In genomic region chr8:112191846-112192245, GRCm38 (mm10) we compare ENCODE assay signal across 9 mouse cellular contexts.
DNase-seq lines count a peak whose midpoint lies in the region; TF ChIP-seq lines count a peak whose summit lies in the region.
"Had no signal": no experiment of that assay in that cellular context is flagged by ENCODE, and none has a peak within 500 bp of the region (broad histone marks: within the 10 kb centered on the region; RNA-seq: fewer than 3 reads in every experiment).

No protein-coding gene starts in this region.

- no peak overlapping the region for H3K4me3 ChIP-seq in gastrocnemius, adult 2 months
- H3K4me3 ChIP-seq: embryonic facial prominence, embryonic 10.5 days had no signal

- intact Hi-C loops in gastrocnemius, adult 2 months (cut with DNase I): no loop called here

- no peak overlapping the region for H3K27ac ChIP-seq in gastrocnemius, adult 2 months
- H3K27ac ChIP-seq: embryonic facial prominence, embryonic 10.5 days had no signal

- no peak for TF ChIP-seq CTCF in gastrocnemius, adult 2 months (IDR thresholded peaks at IDR 0.05)

- DNase-seq in right cerebral cortex, adult 2 months (ENCODE audit: low spot score in 2 of 2): peak; percentile 43 to 44
- no peak for DNase-seq in right cerebral cortex, postnatal 4 days
- peak; percentile 75 to 77 for DNase-seq in cerebellum, postnatal 10 days
- peak; percentile 9 to 71 for DNase-seq in layer of hippocampus, postnatal 14 days (ENCODE audit: low spot score in 2 of 2)
- no peak for DNase-seq in gastrocnemius, adult 2 months
- DNase-seq in kidney, postnatal 36 days: no peak
- DNase-seq in lung, adult 18-20 months: no peak
- DNase-seq: adrenal gland, adult 8-10 months had no signal

Comparison
In these comparisons a context has a peak if more than half of its experiments do, and no peak if none do; other contexts are left out.
1. DNase-seq: peak in right cerebral cortex, adult 2 months (2 of 2), cerebellum, postnatal 10 days (2 of 2) and layer of hippocampus, postnatal 14 days (2 of 2); none in right cerebral cortex, postnatal 4 days (single experiment), gastrocnemius, adult 2 months (single experiment), kidney, postnatal 36 days (0 of 2) and lung, adult 18-20 months (0 of 2).